Mouse (Mus musculus) heart, embryonic 14.5 days (tissue): Measurements from ENCODE around the gene Atp6v0a1. TPM values are rescaled to one million over a fixed set of nuclear protein-coding genes. Genes with fewer than 3 reads are reported as not detected.

Source experiments
- ATAC-seq: fragments of 200-750 bp; cut with Nextera tagmentation; 2 replicates; pipeline ENCODE4 v1.8.0; 2017; ENCODE audit warnings: low read depth, moderate TSS enrichment; ENCODE audit not compliant: insufficient number of reproducible peaks, insufficient read depth, low FRiP score
- H3K27ac ChIP-seq, 2 experiments: fragments of 200-500 bp in 1 of 2; fragments of 300-500 bp in 1 of 2; sonication (generic) in 1 of 2; replicated peaks in 1 of 2; 2 replicates each; pipeline ENCODE4 v1.5.1; 2012 to 2014; ENCODE audit warnings: low read depth in 2 of 2, low read length in 2 of 2, control low read depth in 1 of 2, mild to moderate bottlenecking in 1 of 2, mixed read lengths in 1 of 2; ENCODE audit not compliant: control insufficient read depth in 1 of 2, insufficient read depth in 1 of 2
- H3K27me3 ChIP-seq: fragments of 300-500 bp; sonication (generic); 2 replicates; pipeline ENCODE4 v1.6.1; 2014; ENCODE audit warnings: mild to moderate bottlenecking, low read length, control low read depth; ENCODE audit not compliant: control insufficient read depth, insufficient read depth
- H3K36me3 ChIP-seq: fragments of 300-500 bp; sonication (generic); 2 replicates; pipeline ENCODE4 v1.6.1; 2014; ENCODE audit warnings: mild to moderate bottlenecking, control low read depth, low read length, mixed read lengths; ENCODE audit not compliant: control insufficient read depth, insufficient read depth
- H3K4me1 ChIP-seq, 2 experiments: fragments of 200-500 bp in 1 of 2; fragments of 300-500 bp in 1 of 2; sonication (generic) in 1 of 2; 2 replicates each; pipeline ENCODE4 v1.6.1; 2012 to 2014; ENCODE audit warnings: low read length in 2 of 2, control low read depth in 1 of 2, mixed read lengths in 1 of 2; ENCODE audit not compliant: control insufficient read depth in 2 of 2, insufficient read depth in 2 of 2
- H3K4me2 ChIP-seq: fragments of 300-500 bp; sonication (generic); 2 replicates; pipeline ENCODE4 v1.6.1; 2014; ENCODE audit warnings: mild to moderate bottlenecking, low read length
- H3K4me3 ChIP-seq, 2 experiments: fragments of 200-500 bp in 1 of 2; fragments of 300-500 bp in 1 of 2; sonication (generic) in 1 of 2; 2 replicates each; pipeline ENCODE4 v1.5.1; 2012 to 2014; ENCODE audit warnings: low read length in 2 of 2, mild to moderate bottlenecking in 2 of 2, control low read depth in 1 of 2, low read depth in 1 of 2, moderate library complexity in 1 of 2; ENCODE audit not compliant: control insufficient read depth in 1 of 2, insufficient read depth in 1 of 2
- H3K9ac ChIP-seq: fragments of 300-500 bp; sonication (generic); 2 replicates; pipeline ENCODE4 v1.6.1; 2014; ENCODE audit warnings: mild to moderate bottlenecking, low read length
- H3K9me3 ChIP-seq: fragments of 300-500 bp; sonication (generic); 2 replicates; pipeline ENCODE4 v1.6.1; 2016; ENCODE audit warnings: low read length, control low read depth; ENCODE audit not compliant: control insufficient read depth
- WGBS: fragments of 180-500 bp; shearing (Covaris S2); extraction: QIAGEN DNeasy Blood & Tissue Kit; methylation state at CpG from one replicate; pipeline ENCODE4 v1.1.7; 2014; 5-methylcytosine and 5-hydroxymethylcytosine counted together
- polyA plus RNA-seq: library from polyadenylated mRNA; unstranded; fragments of >200 nt; fragmentation: Nextera tagmentation; extraction: Ambion mirVana; gene quantifications from 2 replicates; pipeline ENCODE4 v1.2.1, GENCODE M21; 2014

Gene Atp6v0a1
- polyA plus RNA-seq, 1 experiment from 2014 or later: 57.2 TPM

DNA sequence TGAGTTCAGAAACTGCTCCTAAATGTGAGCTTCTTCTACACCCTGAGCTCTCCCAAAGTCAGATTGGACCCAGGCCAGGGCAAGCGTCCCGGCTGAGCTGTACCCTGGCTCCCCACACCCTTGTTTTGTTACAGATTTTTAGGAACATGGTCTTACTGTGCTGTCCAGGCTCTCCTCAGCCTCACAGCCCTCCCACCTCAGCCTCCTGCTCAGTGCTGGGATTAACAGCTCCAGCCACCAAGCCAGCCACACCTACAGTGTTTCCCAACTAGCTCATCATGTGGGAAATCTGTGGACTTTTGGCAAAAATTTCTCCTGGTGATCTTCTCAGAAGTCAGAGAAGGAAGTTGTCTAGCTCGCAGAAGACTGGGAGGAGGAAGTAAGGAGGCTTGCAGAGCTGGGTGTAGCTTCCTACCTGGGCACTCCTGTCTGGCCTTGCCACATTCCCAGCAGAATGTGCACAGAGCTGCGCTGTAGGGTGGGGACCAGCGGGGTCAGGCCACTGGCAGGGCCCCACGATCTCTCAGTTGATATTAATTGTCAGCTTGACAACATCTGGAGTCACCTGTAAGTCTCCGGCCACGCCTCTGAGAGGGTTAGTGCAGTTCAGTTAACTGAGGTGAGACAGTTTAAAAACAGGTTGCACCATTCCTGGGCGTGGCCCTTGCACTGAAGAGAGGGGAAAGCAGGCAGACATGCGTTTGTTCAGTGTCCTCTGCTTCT, 43.7 kb downstream of the Atp6v0a1 start:
- Histone ChIP-seq H3K36me3 (peaks cover 87% of the 10 kb centered on the region), H3K9ac (peak overlapping the region; percentile 30; the same call in 1 of the 2 replicates), H3K4me2 (no peak overlapping the region), H3K27me3 (no peaks in the 10 kb centered on the region), H3K9me3 (peaks cover 5% of the 10 kb centered on the region; the same call in 1 of the 2 replicates), H3K4me3 (no peak overlapping the region), H3K4me1 (peaks cover 19 to 27% of the 10 kb centered on the region in 2 experiments), H3K27ac (0 out of 4 replicates have a peak overlapping the region, but pooled peaks of 1 of the 2 experiments have one; percentile 28)
- WGBS: 90% methylated on average over 10 of the region's 10 CpGs
- ATAC-seq: no peak

DNA sequence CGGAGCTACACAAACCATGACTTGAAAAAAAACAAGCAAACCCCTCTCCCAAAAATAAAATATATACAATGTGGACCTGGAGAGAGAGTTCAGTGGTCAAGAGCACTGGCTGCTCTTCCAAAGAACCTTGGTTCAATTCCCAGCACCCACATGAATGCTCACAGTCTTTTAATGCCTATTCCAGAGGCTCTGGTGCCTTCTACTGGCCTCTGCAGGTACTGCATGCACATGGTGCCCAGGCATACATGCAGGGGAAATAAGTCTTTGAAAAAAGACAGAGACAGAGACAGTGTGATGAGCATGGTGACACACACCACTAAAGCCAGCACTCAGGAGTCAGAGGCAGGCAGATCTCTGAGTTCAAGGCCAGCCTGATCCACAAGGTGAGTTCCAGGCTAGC, 44.7 kb downstream of the Atp6v0a1 start:
- Histone ChIP-seq H3K27me3 (no peaks in the 10 kb centered on the region), H3K36me3 (peaks cover 76% of the 10 kb centered on the region), H3K9me3 (peaks cover 5% of the 10 kb centered on the region; the same call in 1 of the 2 replicates), H3K9ac (no peak overlapping the region), H3K27ac (no peak overlapping the region), H3K4me2 (no peak overlapping the region), H3K4me1 (peaks cover 26 to 38% of the 10 kb centered on the region in 2 experiments), H3K4me3 (no peak overlapping the region)
- no peak for ATAC-seq
- 91% methylated on average over 1 of the region's 1 CpGs for WGBS

DNA sequence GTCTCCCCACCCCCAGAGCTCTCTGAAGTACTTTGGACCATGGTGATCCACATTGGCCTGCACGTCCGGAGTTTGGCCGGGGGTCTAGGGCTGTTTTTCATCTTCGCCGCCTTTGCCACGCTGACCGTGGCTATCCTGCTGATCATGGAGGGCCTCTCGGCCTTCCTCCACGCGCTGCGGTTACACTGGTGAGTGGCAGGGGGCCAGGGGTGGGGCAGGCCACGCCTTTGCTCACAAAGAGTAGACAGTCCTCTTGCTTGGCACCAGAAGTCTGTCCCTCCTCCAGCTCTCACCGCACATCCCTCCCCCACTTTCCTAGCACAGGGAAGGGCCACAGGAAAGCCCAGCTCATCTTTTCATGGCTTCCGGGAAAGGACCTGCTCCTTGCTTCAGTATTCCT, 46.2 kb downstream of the Atp6v0a1 start:
- Histone ChIP-seq H3K36me3 (peaks cover 62% of the 10 kb centered on the region), H3K9ac (peak overlapping the region; percentile 34), H3K4me2 (no peak overlapping the region), H3K9me3 (peaks cover 5% of the 10 kb centered on the region; the same call in 1 of the 2 replicates), H3K4me1 (peaks cover 41 to 52% of the 10 kb centered on the region in 2 experiments), H3K4me3 (no peak overlapping the region), H3K27ac (peak overlapping the region in 1 of 2 experiments; percentile 99; a peak in 1 of 4 replicates), H3K27me3 (no peaks in the 10 kb centered on the region)
- WGBS: 68% methylated on average over 14 of the region's 14 CpGs
- ATAC-seq: no peak

DNA sequence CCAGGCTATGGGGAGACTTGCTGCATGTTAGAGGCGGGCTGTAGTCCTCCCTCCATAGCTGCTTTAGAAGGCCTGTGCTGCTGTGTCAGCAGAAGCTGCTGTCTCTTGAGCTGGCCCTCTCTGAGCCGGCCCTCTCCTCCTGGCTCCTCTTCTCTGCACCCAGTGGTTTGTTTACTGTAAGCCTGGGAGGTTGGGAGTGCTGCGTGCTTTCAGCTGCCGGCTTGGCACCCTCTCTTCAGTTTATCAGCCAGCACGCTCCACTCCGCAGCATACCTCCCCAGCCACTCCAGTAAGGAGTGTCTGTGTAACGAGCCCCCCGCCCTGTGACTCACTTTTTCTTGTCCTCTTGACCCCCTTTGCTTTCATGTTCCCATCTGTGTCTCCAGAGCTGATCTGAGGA, 47.6 kb downstream of the Atp6v0a1 start:
- Histone ChIP-seq H3K4me1 (peaks cover 50 to 63% of the 10 kb centered on the region in 2 experiments), H3K9ac (peak overlapping the region; percentile 57), H3K27ac (peak overlapping the region; percentile 64 to 99), H3K4me2 (peak overlapping the region; percentile 29), H3K36me3 (peaks cover 55% of the 10 kb centered on the region), H3K27me3 (no peaks in the 10 kb centered on the region), H3K9me3 (peaks cover 5% of the 10 kb centered on the region; the same call in 1 of the 2 replicates), H3K4me3 (no peak overlapping the region)
- peak; percentile 67 for ATAC-seq
- 11% methylated on average over 8 of the region's 8 CpGs for WGBS

DNA sequence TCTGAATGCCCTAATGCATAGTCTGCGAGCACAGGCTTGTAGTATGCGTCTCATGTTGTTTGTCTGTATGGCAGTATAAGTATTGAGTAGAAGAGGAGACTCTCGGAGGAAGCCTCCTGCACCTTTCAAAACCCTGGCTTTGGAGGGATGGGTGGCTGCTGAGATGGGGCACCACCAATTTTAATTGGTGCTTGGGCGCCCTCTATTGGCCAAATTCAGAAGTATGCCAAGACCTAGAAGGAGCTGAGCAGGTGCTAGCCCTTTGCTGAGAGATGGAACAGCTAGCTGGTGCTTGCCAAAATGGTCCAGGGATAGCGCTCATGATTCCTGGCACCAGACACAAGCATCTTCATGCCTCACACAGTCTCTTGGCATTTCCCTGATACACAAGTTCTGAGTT, 48.6 kb downstream of the Atp6v0a1 start:
- H3K4me1 ChIP-seq: peaks cover 60 to 72% of the 10 kb centered on the region in 2 experiments
- ATAC-seq: no peak
- peaks cover 52% of the 10 kb centered on the region for H3K36me3 ChIP-seq
- H3K4me3 ChIP-seq: no peak overlapping the region
- no peak overlapping the region for H3K9ac ChIP-seq
- H3K27me3 ChIP-seq: no peaks in the 10 kb centered on the region
- WGBS: 23% methylated on average over 5 of the region's 5 CpGs
- no peak overlapping the region for H3K4me2 ChIP-seq
- peaks cover 5% of the 10 kb centered on the region; the same call in 1 of the 2 replicates for H3K9me3 ChIP-seq
- peak overlapping the region; percentile 94 to 99 for H3K27ac ChIP-seq

DNA sequence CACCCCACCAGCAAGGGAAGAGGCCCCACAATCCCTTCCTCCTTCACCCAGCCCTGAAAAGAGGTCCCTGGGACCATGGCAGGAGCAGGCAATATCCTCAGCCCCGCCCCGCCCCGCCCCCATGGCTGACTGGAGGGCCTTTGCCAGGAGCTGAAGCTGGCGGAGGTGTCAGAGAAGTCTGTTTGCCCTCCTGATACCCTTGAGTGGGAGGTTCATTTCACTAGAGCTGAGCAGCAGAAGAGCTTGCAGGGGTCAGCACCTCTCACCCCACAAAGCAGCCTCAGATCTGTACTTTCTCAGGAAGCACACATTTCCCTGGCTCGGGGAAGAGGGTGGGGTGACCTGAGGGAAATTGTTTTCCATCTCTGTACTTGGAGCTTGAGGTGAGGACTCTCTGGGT, 49.5 kb downstream of the Atp6v0a1 start:
- Histone ChIP-seq H3K4me3 (no peak overlapping the region), H3K4me1 (peaks cover 69 to 81% of the 10 kb centered on the region in 2 experiments), H3K36me3 (peaks cover 45% of the 10 kb centered on the region), H3K4me2 (no peak overlapping the region; the same call in 1 of the 2 replicates), H3K9ac (peak overlapping the region; percentile 58; the same call in 1 of the 2 replicates), H3K27ac (peak overlapping the region; percentile 94 to 99), H3K27me3 (no peaks in the 10 kb centered on the region), H3K9me3 (peaks cover 2% of the 10 kb centered on the region; the same call in 1 of the 2 replicates)
- no peak; the same call in 1 of the 2 replicates for ATAC-seq
- 44% methylated on average over 5 of the region's 5 CpGs for WGBS

DNA sequence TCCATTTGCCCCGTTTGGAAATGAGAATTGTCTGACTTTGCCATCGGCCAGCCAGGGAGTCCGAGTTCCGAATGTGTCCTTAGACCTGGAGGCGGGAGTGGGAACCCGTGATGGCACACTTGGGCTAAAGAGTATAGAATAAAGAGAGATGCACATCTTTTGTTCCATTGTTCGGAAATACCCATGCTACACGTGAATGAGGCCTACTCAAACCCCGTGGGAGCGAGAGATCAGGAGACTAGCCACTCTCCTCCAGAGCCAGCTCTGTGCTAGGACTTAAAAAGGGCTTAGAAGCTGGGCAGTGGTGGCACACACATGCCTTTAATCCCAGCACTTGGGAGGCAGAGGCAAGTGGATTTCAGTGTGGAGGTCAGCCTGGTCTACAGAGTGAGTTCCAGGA, 50.2 kb downstream of the Atp6v0a1 start:
- H3K27ac ChIP-seq: peak overlapping the region; percentile 94 to 99
- H3K4me1 ChIP-seq: peaks cover 76 to 88% of the 10 kb centered on the region in 2 experiments
- H3K9ac ChIP-seq: peak overlapping the region; percentile 58
- peaks cover 38% of the 10 kb centered on the region for H3K36me3 ChIP-seq
- H3K4me2 ChIP-seq: no peak overlapping the region
- 77% methylated on average over 10 of the region's 10 CpGs for WGBS
- H3K27me3 ChIP-seq: no peaks in the 10 kb centered on the region
- no peak overlapping the region for H3K4me3 ChIP-seq
- no peak for ATAC-seq
- H3K9me3 ChIP-seq: no peaks in the 10 kb centered on the region
